Mouse (Mus musculus): ENCODE data around the gene Mertk.
A peak's percentile ranks its signal among the peaks of the same experiment; 100 is the strongest.

Mertk gene

DNA sequence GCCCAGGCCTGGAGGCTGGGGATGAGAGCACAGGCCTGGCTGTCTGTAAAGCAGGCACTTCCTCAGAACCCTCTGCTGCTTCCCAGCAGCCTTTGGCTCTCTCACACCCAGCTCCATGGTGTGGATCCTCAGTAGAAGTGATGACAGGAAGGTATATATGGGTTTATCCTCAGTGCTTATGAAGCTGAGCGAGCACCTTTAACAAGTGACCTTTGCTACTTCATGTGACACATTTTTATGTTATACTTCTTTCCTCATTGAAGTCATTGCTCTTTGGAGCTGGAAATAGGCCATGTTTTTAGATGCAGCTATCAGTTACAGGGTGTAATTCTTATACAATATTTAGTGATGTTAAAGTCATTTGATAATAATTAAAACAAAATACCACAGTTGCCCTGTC, 67.0 kb downstream of the Mertk start:
- DNase-seq (ENCODE audit: low read depth, low spot score) = peak; percentile 37

DNA sequence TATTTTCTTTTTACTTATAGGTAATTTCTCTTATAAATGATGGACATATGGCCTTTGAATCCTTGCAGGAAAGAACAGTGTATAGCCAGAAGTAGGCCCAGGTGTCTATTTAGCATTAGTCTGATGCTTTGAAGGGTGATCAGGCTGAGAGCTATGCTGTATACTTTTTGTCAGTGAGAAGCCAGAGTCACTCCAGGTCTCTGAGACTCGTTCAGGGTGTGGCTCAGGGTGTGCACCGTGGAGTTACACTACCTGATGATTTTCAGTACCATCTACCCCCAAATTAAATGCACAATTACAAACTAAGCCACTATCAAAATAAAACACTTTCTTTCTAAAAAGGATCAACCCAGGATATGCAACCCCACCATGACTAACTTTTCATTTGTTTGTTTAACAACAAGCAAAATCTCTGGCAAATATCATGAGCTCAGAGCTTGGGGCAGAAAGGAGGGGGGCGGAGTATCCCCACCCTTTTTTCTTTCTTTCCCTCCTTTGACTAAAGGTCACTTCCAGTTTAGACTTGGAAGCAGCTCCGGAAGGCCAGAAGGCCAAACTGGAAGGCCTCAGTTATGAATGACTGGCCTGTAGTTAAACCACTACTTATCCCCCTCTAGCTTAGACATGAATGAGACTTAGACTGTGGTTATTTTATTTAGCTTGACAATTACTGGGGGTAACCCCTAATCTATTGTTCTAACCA, 69.9 kb downstream of the Mertk start:
- no peak for DNase-seq (ENCODE audit: low read depth, low spot score)

DNA sequence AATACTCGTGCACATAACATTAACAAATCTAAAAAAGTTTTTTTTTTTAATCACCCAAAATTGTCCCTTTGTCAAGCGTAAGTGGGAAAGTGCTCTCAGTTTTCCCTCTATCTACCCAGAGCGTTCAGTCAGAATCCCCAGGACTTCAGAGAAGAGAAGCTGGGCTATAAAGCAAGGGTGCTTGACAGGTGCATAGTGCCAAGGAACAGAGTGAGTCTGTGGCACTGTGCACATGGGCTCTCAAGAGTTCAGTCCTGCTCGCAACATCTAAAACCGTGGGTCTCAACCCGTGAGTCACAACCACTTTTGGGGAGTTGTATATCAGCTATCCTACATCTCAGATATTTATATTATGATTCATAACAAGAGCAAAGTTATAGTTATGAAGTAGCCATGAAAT, 71.8 kb downstream of the Mertk start:
- peak; percentile 47 for DNase-seq (ENCODE audit: low read depth, low spot score)

DNA sequence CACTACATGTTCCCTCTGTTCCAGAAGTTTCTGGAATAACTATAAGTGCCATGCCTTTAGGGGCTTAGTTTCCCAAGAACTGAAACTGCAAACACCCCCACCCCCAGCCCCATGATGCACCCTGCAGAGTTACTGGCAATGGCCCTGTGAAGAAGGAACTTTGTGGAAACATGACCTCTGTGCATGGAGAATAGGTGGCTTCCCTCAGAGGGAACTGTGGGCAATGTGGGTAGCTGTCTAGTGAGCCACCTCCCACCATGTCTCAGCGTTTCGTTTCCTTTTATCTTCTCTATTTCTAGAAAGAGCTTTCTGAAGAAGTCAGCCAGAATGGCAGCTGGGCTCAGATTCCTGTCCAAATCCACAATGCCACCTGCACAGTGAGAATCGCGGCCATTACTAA, 72.3 kb downstream of the Mertk start:
- no peak for DNase-seq (ENCODE audit: low read depth, low spot score)

DNA sequence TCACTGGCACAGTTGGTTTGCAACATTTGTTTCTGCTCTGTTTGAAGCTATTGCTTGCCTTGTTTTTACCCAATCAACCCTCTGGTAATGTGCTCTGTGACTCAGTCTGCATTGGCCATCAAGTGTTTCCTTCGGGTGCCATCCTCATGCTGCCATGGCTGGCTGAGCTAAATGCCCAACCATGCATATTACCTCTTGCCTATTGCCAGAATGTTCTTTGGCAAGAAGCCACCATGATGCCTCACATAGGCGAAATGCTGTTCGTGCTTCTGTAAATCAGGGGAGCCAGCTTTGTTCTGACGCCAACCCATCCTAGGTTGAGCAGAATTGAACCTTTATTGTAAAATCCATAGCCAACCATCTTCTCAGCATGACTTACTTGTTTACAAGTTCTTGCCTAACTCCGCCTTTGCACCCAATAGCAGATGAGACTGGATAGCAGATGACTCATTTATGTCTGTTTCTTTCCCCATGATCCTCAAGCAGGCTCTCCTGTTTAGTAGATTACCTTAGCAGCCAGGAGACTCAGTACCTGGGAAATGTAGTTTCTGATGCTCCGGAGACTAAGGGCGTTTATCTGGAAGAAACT, 73.1 kb downstream of the Mertk start:
- peak; percentile 51 for DNase-seq (ENCODE audit: low read depth, low spot score)

DNA sequence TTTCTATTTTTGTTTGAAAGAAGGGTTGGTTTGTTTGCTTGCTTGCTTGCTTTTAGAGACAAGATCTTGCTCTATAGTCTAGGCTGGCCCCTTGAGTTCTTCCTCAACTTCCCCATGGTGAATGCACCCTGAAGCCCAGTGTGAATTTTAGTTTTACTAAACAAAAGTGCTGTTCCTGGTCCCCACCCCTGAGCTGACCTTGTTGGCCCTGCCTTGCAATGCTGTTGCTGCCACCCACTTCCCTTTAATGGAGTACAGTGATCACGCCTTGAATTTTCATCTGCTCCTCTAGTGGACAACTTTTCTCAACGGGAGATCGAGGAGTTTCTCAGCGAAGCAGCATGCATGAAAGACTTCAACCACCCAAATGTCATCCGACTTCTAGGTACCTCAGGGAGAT, 83.5 kb downstream of the Mertk start:
- no peak for DNase-seq (ENCODE audit: low read depth, low spot score)

DNA sequence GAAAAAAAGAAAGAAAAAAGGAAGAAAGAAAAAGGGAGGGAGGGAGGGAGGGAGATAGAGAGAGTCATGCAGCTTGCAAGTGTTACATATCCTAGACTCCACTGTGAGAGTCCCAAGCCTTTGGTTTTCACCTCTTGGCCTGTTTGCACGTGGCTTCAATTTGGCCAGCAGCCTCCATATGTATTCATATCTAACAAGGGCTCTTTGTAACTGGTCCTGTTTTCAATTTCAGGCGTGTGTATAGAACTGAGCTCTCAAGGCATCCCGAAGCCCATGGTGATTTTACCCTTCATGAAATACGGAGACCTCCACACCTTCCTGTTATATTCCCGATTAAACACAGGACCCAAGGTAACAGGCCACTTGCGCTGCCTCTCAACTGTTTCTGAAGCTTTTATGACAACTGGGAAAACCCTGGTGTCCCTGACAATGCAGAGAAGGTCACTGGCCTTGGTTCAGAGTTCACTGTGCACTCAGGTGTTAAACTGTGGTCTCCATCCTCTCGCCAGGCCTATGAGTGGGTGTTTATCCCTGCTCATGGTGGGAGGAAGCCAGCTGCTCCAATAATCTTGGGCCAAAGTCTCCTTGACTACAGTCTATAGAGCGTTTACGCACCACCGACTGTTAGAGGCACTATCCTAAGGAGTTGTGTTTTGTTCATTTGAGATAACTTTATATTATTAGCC, 85.0 kb downstream of the Mertk start:
- DNase-seq (ENCODE audit: low read depth, low spot score) = no peak

DNA sequence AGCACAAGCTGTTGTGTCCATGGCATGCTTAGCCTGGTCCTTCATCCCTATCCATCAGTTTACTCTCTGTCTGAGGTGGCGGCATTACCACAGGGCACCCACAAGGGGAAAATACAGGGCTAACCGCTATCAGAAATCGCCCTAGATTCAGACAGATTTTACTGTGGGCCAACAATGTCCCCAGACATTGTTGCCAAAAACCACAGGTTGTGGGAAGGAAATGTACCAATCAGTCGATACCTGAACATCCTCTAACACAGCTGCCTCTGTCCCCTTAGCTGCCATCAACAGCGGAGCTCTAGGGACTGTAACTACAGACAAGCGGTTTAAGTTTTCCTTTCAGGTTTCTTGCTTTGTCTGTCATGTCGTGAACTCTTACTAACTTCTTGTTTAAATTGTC, 86.1 kb downstream of the Mertk start:
- DNase-seq (ENCODE audit: low read depth, low spot score) = no peak

DNA sequence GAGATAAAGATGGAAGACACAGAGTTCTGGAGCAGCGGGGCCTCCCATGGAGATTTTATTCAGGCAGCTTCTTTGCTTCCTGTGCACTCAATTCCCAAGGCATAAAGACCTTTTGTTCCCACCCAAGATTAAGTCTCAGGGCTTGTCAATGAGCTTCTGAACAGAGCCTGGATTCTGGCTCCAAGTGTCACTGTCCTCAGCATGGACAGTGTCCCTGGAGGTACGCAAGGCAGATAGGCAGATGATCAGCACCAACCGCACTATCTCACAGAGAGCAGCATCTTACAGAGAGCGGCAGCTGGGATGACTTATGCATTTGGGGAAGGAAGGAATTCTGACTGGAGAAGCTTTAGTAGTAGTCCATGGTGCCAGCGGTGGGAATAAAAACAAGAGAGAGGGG, 87.6 kb downstream of the Mertk start:
- DNase-seq (ENCODE audit: low read depth, low spot score) = no peak

DNA sequence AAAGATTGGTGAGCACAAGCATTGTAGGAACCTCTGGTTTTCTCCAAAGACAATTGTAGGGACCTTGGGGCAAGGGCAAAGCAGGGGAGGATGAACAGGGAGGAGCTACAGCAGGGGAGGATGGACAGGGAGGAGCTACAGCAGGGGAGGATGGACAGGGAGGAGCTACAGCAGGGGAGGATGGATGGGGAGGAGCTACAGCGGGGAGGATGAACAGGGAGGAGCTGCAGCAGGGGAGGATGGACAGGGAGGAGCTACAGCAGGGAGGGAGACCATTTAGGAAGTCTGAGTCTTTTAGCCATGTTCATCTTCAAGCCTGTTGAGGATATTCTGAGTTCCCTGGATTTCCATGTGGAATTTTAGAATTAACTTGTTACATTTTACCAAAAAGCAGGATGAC, 88.0 kb downstream of the Mertk start:
- no peak for DNase-seq (ENCODE audit: low read depth, low spot score)

DNA sequence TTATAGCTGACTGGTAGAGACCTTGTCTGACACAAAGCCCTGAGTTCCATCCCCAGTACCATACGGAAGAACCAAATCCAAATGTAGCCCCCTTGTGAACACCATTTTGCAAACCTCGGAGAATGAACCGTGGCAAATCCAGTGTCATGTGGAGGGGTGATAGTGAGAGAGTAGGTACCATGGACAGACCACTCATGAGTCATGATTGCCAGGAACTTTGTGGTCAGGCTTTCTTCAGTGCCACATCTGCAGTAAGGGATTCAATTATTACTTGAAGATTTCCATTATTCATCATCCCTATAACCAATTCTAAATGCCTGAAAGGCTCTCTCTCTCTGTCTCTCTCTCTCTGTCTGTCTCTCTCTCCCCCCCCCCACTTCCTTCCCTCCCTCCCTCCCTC, 89.0 kb downstream of the Mertk start:
- peak; percentile 73 for DNase-seq (ENCODE audit: low read depth, low spot score)

DNA sequence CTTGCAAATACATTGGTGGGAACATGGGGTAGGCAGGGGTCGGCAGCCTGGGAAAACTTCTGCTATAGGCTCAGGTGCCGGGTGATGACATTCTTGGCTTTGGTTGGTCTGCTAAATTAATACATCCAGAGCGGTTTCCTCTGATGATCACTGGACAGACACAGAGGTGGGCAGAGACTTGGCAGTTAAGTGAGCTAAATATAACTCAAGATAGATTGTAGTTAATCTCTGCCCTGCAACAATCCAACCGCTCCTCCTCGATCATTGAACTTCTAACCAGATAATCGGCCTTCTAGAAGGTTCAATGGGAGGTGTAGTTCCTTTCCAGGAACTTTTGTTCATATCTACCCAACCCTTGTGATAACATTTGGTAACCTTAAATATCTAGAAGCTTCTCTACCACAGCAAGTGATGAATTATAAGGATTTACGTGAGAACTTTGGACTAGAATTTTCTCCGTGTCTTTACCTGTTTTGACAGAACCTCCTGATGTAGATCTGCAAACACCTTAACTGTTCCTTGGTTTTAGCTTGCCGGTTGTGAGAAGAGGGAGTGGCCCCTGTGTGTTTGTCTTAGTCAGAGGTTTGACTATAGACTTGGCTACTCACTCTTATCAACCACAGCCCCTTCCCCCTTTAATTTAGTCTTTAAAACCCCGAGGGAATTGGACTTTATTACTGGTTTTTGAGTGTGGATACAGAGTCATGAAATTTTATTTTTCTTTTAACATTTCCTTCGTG, 92.3 kb downstream of the Mertk start:
- DNase-seq (ENCODE audit: low read depth, low spot score) = no peak

DNA sequence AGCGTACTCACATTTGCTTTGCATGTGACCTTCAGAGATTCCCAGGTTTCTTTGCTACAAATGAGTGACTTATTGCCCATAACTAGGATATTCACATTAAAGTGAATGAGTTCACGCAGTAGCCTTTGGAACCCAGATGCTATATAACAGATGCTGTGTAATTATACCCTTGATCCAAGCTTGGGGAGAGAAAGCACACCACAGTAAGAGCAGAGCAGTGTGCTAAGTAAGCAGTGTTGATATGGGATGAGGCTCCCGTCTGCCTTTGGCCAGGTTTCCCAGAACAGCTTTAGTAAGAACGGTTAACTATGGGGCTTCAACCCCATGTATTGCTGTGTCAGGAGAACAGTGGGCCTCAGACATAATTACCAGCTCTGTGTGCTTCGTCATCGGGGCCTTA, 95.2 kb downstream of the Mertk start:
- DNase-seq (ENCODE audit: low read depth, low spot score) = no peak

DNA sequence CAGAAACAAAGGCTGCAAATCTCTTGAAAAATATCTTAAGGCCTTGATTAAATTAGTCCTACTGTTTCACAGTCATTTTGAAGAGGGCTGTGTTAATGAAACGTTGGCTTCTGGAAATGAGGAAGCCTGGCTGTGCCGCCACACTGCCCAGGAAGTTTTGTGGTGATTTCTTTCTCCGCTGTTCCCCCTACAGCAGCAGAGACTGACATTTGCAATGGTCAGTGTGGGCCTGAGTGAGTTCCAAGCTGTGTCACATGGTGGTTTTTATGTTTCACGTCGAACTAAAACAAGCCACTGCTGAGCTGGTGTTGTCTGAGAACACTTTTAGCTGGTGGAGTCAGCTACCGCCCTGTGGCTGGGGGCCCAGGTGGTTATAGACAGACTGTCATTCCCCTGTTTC, 97.7 kb downstream of the Mertk start:
- DNase-seq (ENCODE audit: low read depth, low spot score) = no peak

DNA sequence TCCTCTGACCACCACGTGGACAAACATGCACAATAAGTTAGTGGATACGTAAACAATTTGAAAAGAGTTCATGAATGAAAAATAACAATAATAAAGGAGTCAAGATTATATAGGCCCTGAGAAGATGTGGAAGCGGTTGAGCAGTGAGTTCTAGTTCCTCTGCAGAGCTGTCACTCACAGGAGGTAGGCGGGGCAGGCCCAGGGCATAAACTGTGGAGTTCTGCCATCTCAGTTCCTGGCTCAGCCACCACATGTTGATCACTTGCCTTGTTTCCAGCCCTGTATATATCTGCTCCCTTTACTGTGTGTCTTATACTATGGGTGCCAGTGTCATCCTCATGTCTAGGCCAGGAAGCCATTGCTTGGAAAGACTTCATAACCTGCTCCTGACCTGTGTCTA, 104.7 kb downstream of the Mertk start:
- no peak for DNase-seq (ENCODE audit: low read depth, low spot score)

DNA sequence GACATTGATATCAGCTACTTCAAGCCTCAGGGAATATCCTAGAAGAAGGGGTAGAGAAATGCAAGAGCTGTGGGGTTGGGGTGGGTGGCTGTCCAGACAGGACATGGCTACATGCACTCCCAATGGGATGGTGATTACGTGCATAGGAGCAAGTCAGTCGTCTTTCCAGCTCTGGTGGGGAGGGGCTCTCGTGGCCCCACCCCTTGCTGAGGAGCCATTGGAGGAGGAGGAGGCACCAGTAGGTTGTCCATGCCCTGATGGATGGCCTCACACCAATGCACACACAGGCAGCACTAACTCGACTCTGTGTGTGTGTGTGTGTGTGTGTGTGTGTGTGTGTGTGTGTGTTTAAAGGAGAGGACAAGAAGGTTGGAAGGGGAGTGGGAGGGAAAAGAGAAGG, 106.6 kb downstream of the Mertk start:
- DNase-seq (ENCODE audit: low read depth, low spot score) = no peak

DNA sequence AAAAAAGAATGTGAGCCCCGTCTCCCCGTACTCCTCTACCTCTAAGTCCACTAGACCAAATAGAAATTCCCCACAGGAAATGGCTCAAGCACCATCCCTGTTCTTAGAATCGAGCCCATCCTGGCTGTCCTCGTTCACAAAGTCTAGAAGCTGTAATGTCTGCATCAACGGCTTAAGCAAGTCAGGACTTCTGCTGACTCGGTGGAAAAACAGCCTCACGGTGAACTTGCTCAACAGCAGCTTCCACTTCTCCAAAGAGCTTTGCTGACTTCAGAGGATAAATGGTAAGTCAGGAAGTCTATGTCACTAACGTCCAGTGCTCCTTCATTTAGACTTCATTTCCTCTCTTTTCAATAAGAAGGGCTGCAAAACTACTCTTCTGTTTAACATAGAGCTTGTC, 107.8 kb downstream of the Mertk start:
- DNase-seq (ENCODE audit: low read depth, low spot score) = peak; percentile 23

DNA sequence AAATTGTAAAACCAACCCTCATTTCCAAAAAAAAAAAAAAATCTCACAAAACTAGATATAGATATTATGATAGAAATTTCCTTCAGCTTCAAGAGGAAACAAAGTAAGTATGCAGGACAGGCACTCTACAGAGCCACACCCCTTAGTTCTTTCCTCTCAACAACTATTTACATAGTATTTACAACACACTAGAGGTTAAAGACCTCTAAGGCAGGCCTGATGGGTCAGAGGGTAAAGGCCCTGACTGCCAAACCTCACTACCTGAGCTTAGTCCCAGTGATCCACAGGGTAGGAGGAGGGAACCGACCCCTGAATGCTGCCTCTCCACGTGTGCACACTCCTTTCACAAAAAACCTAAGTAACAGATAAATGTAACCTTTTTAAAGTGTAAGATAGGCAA, 114.0 kb downstream of the Mertk start:
- no peak for DNase-seq (ENCODE audit: low read depth, low spot score)

DNA sequence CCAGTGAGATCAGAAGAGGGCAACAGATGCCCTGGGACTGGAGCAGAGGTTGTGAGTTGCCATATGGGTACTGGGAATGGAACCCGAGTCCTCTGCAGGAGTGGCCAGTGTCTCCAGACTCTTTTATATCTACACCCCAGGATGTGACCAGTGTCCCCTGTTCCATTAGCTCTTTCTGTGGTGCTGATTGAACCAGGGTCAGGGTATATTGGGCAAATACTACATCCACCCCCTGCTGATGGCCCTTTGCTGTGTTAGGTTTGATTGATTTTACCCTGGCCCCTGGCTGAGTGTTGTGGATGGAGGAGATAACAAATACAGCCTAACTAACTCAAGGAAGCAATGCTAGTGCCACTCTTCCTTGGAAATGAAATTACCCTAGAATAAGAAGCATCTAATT, 117.6 kb downstream of the Mertk start:
- DNase-seq (ENCODE audit: low read depth, low spot score) = no peak

DNA sequence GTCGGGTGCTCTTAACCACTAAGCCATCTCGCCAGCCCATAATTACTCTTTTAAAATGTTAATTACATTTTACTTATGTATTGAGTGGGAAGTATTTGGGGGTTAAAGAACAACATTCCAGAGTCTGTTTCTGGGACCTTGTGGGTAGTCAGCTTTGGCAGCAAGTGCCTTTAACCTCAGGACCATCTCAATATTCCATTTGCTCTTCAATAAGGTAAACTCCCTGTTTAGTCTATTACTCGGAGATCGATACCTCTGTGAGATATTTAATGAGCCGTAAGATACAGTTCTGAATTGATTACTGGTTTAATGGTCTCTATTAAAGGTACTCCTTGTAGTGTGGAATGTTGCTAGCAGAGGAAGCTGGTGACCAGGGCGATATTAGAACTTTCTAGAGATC, 118.2 kb downstream of the Mertk start:
- DNase-seq (ENCODE audit: low read depth, low spot score) = peak; percentile 52

DNA sequence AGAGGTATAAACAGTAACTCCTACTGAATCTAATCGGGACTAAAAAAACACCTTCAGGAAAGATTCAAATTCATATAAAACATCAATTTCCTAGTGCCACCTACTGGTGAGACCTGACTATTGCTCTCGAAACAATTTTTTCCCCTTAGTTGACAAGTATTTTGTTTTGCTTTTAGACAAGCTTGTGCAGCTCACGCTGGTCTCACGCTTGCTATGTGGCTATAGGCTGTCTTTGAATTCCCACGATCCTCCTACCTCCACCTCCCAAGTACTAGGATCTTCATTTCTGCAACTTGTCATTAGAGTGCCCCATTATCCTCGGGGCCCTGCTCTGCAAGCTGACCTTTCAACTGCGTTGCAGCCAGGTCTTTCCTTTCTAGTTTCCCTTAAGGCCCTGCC, 118.6 kb downstream of the Mertk start:
- DNase-seq (ENCODE audit: low read depth, low spot score) = peak; percentile 97
